12 mouse cellular contexts compared by ENCODE assay signal in genomic region chr8:120506562-120506961, GRCm38 (mm10).
DNase-seq lines count a peak whose midpoint lies in the region; ATAC-seq and TF ChIP-seq lines count a peak whose summit lies in the region.
"Had no signal": no experiment of that assay in that cellular context is flagged by ENCODE, and none has a peak within 500 bp of the region (broad histone marks: within the 10 kb centered on the region; RNA-seq: fewer than 3 reads in every experiment).

No protein-coding gene starts in this region.

- peak; percentile 48 for TF ChIP-seq CTCF in heart, adult 2 months (IDR thresholded peaks at IDR 0.05)
- peak; percentile 64 for TF ChIP-seq CTCF in lung, postnatal 0 days (IDR thresholded peaks at IDR 0.05)
- peak; percentile 60 for TF ChIP-seq CTCF in stomach, postnatal 0 days (IDR thresholded peaks at IDR 0.05; ENCODE audit: low read depth)

- H3K36me3 ChIP-seq in heart, adult 2 months (ENCODE audit: control insufficient read depth, insufficient read depth, low read length) = no peaks in the 10 kb centered on the region
- H3K36me3 ChIP-seq in heart, embryonic 12.5 days = no peaks in the 10 kb centered on the region
- H3K36me3 ChIP-seq in lung, postnatal 0 days (ENCODE audit: insufficient read depth, low read length) = no peaks in the 10 kb centered on the region
- no peaks in the 10 kb centered on the region for H3K36me3 ChIP-seq in hindbrain, embryonic 15.5 days
- H3K36me3 ChIP-seq in stomach, postnatal 0 days (ENCODE audit: control insufficient read depth, insufficient read depth, low read length) = no peaks in the 10 kb centered on the region
- H3K36me3 ChIP-seq: limb, embryonic 15.5 days; stomach, embryonic 15.5 days had no signal

- no peak for TF ChIP-seq POLR2A in heart, adult 2 months (IDR thresholded peaks at IDR 0.05; ENCODE audit: insufficient read depth, low read depth, low read length)

- peaks cover 3% of the 10 kb centered on the region for H3K79me2 ChIP-seq in heart, adult 2 months (replicated peaks; ENCODE audit: control insufficient read depth, insufficient read depth, low read length)

- DNase-seq in heart, adult 2 months = no peak
- no peak for DNase-seq in lung, postnatal 0 days (ENCODE audit: low spot score)
- no peak for DNase-seq in lung, postnatal 10 days
- no peak for DNase-seq in stomach, postnatal 0 days (ENCODE audit: low spot score)
- DNase-seq in gastrocnemius, postnatal 4 days (ENCODE audit: low spot score in 2 of 2) = no peak
- DNase-seq in left cerebral cortex, postnatal 4 days = no peak
- DNase-seq: adrenal gland, postnatal 25 days; kidney, adult 8-10 months had no signal

- H3K27ac ChIP-seq in heart, adult 2 months = no peak overlapping the region
- no peak overlapping the region for H3K27ac ChIP-seq in heart, embryonic 12.5 days (ENCODE audit: poor library complexity, severe bottlenecking)
- no peak overlapping the region for H3K27ac ChIP-seq in lung, postnatal 0 days (ENCODE audit: low read length)
- no peak overlapping the region for H3K27ac ChIP-seq in hindbrain, embryonic 15.5 days (replicated peaks)
- no peak overlapping the region for H3K27ac ChIP-seq in stomach, postnatal 0 days (replicated peaks)
- H3K27ac ChIP-seq: limb, embryonic 15.5 days; stomach, embryonic 15.5 days had no signal

- peaks cover 21% of the 10 kb centered on the region for H3K4me1 ChIP-seq in heart, adult 2 months (ENCODE audit: control insufficient read depth, insufficient read depth, low read length)
- H3K4me1 ChIP-seq in heart, embryonic 12.5 days (replicated peaks) = peaks cover 98% of the 10 kb centered on the region
- H3K4me1 ChIP-seq in lung, postnatal 0 days (ENCODE audit: insufficient read depth, low read depth, low read length) = peaks cover 49% of the 10 kb centered on the region
- peaks cover 91% of the 10 kb centered on the region for H3K4me1 ChIP-seq in hindbrain, embryonic 15.5 days (replicated peaks)
- peaks cover 31% of the 10 kb centered on the region for H3K4me1 ChIP-seq in stomach, postnatal 0 days (replicated peaks; ENCODE audit: control insufficient read depth, insufficient read depth)

- H3K27me3 ChIP-seq in heart, adult 2 months (ENCODE audit: control insufficient read depth, insufficient read depth, low read length) = no peaks in the 10 kb centered on the region
- H3K27me3 ChIP-seq in heart, embryonic 12.5 days (replicated peaks) = no peaks in the 10 kb centered on the region
- no peaks in the 10 kb centered on the region for H3K27me3 ChIP-seq in lung, postnatal 0 days (replicated peaks; ENCODE audit: insufficient read depth, low read length)
- H3K27me3 ChIP-seq in hindbrain, embryonic 15.5 days = no peaks in the 10 kb centered on the region
- no peaks in the 10 kb centered on the region for H3K27me3 ChIP-seq in stomach, postnatal 0 days (ENCODE audit: control insufficient read depth, insufficient read depth, low read length)
- H3K27me3 ChIP-seq: stomach, embryonic 15.5 days had no signal

- TF ChIP-seq EP300 in heart, adult 2 months (IDR thresholded peaks at IDR 0.05; ENCODE audit: insufficient read depth, low read depth, low read length) = no peak
- TF ChIP-seq EP300 in lung, postnatal 0 days (IDR thresholded peaks at IDR 0.05) = no peak
- no peak for TF ChIP-seq EP300 in stomach, postnatal 0 days (optimal IDR thresholded peaks at IDR 0.05)

- H3K4me3 ChIP-seq in heart, adult 2 months = no peak overlapping the region
- H3K4me3 ChIP-seq in heart, embryonic 12.5 days = no peak overlapping the region
- H3K4me3 ChIP-seq in lung, postnatal 0 days (ENCODE audit: low read depth, low read length) = no peak overlapping the region
- no peak overlapping the region for H3K4me3 ChIP-seq in hindbrain, embryonic 15.5 days
- no peak overlapping the region for H3K4me3 ChIP-seq in stomach, postnatal 0 days (ENCODE audit: low read depth, low read length)
- H3K4me3 ChIP-seq: limb, embryonic 15.5 days; stomach, embryonic 15.5 days had no signal

- H3K4me2 ChIP-seq in heart, embryonic 12.5 days = no peak overlapping the region
- H3K4me2 ChIP-seq in lung, postnatal 0 days (replicated peaks; ENCODE audit: low read depth, low read length) = no peak overlapping the region
- H3K4me2 ChIP-seq in hindbrain, embryonic 15.5 days = no peak overlapping the region
- H3K4me2 ChIP-seq in stomach, postnatal 0 days (replicated peaks; ENCODE audit: low read depth) = no peak overlapping the region
- H3K4me2 ChIP-seq: limb, embryonic 15.5 days; stomach, embryonic 15.5 days had no signal

- no peak overlapping the region for H3K9ac ChIP-seq in heart, adult 2 months (ENCODE audit: low read depth, low read length)
- no peak overlapping the region for H3K9ac ChIP-seq in heart, embryonic 12.5 days
- H3K9ac ChIP-seq in lung, postnatal 0 days (replicated peaks; ENCODE audit: low read depth) = no peak overlapping the region
- H3K9ac ChIP-seq in hindbrain, embryonic 15.5 days = 0 out of 2 replicates have a peak overlapping the region, but pooled peaks have one; percentile 16
- H3K9ac ChIP-seq in stomach, postnatal 0 days (ENCODE audit: low read length) = no peak overlapping the region
- H3K9ac ChIP-seq: limb, embryonic 15.5 days; stomach, embryonic 15.5 days had no signal

- no peak for ATAC-seq in heart, embryonic 12.5 days (ENCODE audit: insufficient number of reproducible peaks, low FRiP score)
- ATAC-seq in lung, postnatal 0 days = no peak
- ATAC-seq in hindbrain, embryonic 15.5 days (ENCODE audit: low FRiP score, low read depth) = no peak
- no peak for ATAC-seq in stomach, postnatal 0 days (ENCODE audit: low FRiP score, low TSS enrichment)

- H3K9me3 ChIP-seq in heart, embryonic 12.5 days (replicated peaks) = no peaks in the 10 kb centered on the region
- no peaks in the 10 kb centered on the region for H3K9me3 ChIP-seq in lung, postnatal 0 days (ENCODE audit: low read length)
- no peaks in the 10 kb centered on the region for H3K9me3 ChIP-seq in hindbrain, embryonic 15.5 days
- no peaks in the 10 kb centered on the region for H3K9me3 ChIP-seq in stomach, postnatal 0 days (ENCODE audit: control insufficient read depth, low read length)
- H3K9me3 ChIP-seq: limb, embryonic 15.5 days; stomach, embryonic 15.5 days had no signal

- WGBS in heart, adult 2 months = 53% methylated on average over 2 of the region's 2 CpGs
- 51% methylated on average over 2 of the region's 2 CpGs for WGBS in heart, embryonic 12.5 days
- WGBS in lung, postnatal 0 days = 68% methylated on average over 2 of the region's 2 CpGs
- 66% methylated on average over 2 of the region's 2 CpGs for WGBS in hindbrain, embryonic 15.5 days
- 85% methylated on average over 2 of the region's 2 CpGs for WGBS in stomach, postnatal 0 days

- intact Hi-C loops in heart, adult 2 months (cut with DNase I) = loop anchor here (5.0 kb wide), 1 partner anchor 99 kb away; no protein-coding TSS in a partner anchor
- intact Hi-C loops in left cerebral cortex, postnatal 4 days (cut with DNase I) = no loop called here
